Mouse (Mus musculus) adrenal gland, postnatal 10 days (tissue): ENCODE results near the gene Rhbdd3. TPM values are rescaled to one million over a fixed set of nuclear protein-coding genes. Genes with fewer than 3 reads are reported as not detected.

Source experiments
- DNase-seq: peaks from one replicate; pipeline ENCODE4 v3.0.0; 2021; ENCODE audit warnings: mixed read lengths
- long read RNA-seq, 2 experiments: library from polyadenylated mRNA; stranded (forward); transcript quantifications; one replicate each; pipeline ENCODE4 v2.0.0; 2021
- total RNA-seq, 2 experiments: library from RNA; stranded (reverse); gene quantifications; 2 replicates each; pipeline ENCODE4 v1.2.3; 2021

Rhbdd3 gene
- total RNA-seq: 10 to 100 TPM; 18.5 to 24.5 TPM
- long read RNA-seq, experiment 1, transcript Rhbdd3-202 (9 exons, 2,333 nt): major isoform, 17 of 56 reads
- long read RNA-seq, experiment 1, partial matches to known transcripts: 19 of 56 reads
- long read RNA-seq, experiment 1, other reads (novel, unspliced or antisense): 16 of 56 reads
- long read RNA-seq, experiment 2, transcript Rhbdd3-202 (9 exons, 2,333 nt): major isoform, 16 of 33 reads
- long read RNA-seq, experiment 2, partial matches to known transcripts: 10 of 33 reads
- long read RNA-seq, experiment 2, other reads (novel, unspliced or antisense): 7 of 33 reads

DNA sequence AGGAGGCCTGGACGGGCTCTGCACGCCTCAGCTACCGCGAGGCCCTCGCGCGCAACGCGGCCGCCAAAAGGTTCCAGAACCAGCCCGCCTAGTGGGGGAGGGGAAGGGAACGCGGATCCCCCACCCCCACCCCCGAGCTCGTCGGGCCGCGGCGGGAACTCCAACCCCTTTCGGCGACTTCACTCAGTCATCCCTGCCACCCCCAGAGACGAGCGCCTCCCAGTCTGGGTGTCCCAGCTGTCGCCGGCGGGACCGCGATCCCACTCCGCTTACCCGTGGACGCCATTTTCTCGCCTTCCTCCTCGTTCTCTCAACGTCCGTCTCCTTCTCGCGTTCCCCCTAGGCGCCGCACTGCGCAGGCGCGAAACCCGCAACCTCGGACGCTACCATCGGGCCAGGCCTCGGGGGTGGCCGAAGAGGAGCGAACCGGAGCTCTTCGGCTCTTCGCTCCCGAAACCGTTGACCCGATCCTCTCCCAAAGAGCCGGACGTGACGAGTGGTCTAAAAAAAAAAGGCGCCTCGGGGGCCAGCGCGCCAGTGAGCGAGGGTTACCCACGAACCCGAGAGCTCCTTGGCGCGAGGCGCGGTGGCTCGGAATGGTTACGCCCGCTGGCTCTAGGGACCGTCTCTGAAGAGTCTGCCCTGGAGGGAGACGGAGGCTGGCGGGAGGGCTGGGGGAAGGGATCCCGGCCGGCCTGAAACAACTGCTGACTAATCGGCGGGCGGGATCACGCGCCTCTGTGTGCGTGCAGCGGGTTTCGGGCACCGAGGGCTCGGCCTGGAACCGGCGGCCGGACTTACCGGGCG is at the start of gene Rhbdd3, which contains the start of gene Ewsr1:
Rhbdd3 (plus strand) TSS at position 191 of the 807 bp plus-strand sequence.
Ewsr1 (minus strand) TSS at position 531 of the 807 bp plus-strand sequence.
- DNase-seq: peak; percentile 99

DNA sequence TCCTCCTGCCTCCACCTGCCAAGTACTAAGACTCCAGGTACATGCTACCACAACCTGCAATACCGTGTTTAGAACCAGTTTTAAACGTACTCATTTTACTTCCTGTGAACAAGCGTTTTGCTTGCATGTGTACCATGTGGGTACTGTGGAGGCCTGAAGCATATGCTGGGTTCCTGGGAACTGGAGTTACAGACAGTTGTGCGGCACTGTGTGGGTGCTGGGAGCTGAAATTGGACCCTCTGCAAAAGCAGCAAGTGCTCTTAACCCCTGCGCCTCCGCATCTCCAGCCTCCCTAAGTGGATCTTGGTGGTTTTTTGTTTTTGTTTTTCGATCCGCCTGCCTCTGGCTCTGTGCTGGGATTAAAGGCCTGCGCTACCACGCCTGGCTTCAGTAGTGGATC is 47.1 kb upstream of the Rhbdd3 start:
- no peak for DNase-seq

DNA sequence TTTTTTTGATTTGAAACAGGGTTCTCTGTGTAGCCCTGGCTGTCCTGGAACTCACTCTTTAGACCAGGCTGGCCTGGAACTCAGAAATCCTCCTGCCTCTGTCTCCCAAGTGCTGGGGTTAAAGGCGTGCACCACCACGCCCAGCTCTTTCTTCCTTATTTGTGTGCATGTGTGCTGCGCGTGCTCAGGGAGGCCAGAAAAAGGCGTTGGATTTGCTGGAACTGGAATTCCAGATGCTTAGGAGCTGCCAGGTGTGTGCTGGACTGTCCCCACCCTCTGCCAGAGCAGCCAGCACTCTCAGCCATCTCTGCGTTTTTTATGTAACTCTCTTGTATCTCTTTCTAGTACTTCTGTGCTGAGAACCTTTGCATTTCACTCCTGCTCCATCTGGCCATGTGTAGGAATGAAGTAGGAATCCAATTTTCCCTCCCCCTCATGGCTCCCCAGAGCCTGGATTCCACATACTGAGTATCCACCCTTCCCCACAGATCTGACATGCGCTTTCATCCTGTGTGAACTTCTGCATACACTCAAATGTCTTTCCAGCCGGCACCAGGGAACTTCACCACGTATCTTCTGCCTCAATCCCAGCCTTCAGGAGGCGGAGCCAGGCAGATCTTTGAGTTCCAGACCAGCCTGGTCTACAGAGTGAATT is 46.4 kb upstream of the Rhbdd3 start:
- DNase-seq: no peak

DNA sequence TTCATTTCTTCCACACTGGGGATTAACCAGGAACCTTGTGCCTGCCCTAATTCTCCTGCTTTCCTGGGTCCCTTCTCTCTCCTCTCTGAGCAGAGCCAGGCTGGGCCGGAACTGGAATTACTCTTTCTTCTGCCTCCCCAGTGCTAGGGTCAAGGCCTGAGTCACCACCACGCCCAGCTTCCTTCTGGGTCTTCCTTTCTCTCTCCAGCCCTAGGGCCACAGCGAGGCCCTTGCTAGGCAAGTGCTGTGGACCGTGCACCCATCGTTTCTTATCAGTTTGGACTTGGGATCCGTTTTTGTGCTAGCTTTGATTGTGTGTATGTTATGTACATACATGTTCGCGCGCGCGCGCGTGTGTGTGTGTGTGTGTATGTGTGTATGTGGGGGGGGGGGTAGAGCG is 44.6 kb upstream of the Rhbdd3 start:
- no peak for DNase-seq

DNA sequence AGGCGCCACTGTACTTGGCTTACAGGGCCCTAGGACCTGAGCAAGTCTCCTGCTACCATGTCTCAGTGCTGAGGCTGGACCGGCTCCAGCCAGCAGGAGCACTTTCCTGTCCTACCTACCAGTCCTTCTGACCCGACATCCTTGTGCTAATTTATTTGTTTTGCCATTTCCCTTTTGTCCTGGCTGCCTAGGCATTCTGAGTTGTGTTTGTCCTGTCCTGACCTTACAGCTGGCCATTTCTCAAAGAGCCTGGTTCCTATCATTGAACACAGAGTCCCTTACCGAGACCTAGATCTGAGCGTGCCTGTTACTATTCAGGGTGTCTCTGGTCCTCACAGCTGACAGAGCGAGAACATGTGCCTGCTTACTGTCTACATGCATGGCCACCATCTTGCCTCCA is 43.9 kb upstream of the Rhbdd3 start:
- no peak for DNase-seq

DNA sequence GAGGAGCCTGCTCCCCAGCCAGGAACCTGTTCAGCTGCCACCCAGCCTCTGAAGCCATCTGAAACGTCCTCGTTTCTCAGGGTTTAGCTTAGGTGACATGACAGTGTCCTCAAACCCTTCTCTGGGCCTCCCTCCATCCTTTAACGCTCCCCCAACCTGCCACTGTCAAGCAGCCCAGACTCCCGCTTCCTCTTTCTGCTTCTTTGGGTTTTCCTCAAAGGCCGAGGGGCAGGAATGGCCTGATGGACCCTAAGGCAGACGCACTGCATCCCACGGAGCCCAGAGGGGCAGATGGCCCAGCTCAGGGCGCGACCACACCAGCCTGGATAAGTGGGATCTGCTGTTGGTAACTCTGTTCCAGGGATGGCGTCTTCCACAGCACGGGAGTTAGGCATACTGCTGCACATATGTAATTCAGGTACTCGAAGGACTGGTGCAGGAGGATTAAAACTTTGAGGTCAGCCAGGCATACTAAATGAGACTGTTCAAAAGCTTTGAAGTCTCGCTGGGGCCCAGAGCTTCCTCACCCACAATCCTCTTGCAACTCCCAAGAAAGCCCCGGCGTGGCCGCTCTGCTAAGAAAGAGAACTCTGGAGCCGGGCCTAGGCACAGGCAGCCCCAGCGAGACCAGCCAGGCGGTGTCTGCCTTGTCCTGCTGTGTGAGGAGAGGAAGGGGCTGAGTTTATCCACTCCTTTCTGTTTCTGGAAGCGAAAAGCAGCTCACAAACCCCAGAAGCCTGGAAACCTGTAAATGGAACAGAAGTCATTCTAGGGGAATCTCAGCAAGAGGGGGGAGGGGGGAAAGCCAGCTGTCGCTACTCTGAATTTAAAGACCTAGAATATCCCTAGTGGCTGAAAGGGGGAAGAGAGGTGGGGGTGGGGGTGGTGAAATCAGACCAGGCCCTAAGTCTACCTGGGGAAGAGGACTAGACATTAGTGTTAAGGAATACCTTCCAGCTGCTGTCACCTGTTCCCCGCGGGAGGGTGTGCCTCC is 42.5 kb upstream of the Rhbdd3 start:
- no peak for DNase-seq

DNA sequence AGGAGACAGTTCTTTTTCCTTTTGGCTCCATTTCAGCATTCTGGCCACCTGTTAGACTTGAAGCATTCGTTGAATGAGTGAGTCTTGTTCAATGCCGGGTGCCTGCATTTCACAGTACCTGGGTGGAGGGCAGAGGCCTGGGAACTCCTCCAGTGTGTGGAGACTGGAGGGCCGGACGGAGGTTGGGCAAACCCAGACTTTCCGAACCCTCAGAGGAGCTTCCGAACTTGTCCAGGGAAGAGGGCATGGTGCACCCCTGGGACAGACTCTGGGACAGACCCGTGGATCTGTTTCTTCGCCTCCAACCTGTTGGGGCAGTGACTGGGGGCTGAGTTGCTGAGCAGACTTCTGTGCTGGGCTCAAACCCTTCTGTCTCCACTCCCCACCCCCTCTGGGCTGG is 41.7 kb upstream of the Rhbdd3 start:
- no peak for DNase-seq

DNA sequence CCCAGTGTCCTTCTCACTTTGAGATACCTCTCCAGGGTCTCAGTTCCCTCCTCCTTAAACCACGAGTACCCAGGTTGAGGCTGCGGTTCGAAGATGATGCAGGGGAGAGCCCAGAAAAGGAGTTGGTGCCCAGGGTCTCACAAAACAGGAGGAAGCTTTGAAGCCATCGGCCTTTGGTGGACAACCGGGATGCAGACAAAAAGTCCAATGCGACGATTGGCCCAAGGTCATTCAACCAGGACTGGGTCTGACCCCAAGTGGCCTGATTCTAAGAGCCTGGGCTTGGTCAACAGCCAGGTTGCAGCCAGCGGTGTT is 41.2 kb upstream of the Rhbdd3 start:
- no peak for DNase-seq

DNA sequence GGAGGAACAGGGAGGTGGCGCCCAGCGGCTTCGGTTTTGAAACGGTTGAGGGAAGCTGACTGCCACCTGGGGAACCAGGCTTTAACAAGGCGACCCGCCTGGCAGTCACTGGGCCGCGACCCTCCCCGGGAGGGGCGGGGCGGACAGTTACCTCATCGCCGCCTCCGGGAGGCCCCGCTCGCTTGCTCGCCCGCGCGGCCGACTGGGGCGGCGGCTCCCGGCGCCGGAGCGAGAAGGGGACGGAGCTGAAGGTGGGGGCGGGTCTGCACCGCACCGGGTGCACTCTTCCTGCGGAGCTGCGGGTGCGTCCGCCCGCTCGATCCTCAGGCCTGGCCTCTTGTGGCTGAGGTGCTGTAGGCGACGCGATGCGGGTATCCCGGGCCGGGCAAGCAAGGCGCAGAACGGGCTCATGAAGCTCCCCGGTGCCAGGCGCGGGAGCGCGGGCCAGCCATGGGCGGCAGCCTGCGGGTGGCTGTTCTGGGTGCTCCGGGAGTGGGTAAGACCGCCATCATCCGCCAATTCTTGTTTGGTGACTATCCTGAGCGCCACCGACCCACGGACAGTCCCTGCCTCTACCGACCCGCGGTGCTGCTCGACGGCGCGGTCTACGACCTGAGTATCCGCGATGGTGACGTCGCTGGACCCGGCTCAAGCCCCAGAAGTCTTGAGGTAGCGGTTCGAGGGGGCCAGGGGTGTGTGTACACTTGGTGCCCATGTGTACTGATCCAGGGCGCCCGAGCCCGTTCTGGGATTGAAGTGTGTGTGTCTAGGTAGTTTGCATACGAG is 40.7 kb upstream of the Rhbdd3 start, which contains the start of gene Rasl10a:
Rasl10a (plus strand) TSS at position 273 of the 786 bp plus-strand sequence.
- peak; percentile 64 for DNase-seq

DNA sequence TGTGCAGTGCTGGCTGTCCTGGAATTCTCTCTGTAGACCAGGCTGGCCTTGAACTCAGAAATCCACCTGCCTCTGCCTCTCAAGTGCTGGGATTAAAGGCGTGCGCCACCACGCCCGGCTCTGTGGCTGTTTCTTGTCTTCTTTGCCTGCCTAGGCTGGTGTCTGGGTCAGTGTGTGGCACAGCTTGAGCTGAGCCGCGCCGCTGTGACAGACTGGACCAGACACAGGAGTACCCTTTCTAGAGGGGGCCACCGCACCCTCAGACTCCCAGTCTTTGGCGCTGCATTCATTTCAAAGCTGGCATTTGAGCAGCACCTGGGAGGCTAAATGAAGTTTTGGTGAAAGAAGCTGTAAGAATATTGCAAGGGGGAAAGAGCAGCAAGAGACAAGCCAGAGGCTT is 39.9 kb upstream of the Rhbdd3 start:
- DNase-seq: no peak

DNA sequence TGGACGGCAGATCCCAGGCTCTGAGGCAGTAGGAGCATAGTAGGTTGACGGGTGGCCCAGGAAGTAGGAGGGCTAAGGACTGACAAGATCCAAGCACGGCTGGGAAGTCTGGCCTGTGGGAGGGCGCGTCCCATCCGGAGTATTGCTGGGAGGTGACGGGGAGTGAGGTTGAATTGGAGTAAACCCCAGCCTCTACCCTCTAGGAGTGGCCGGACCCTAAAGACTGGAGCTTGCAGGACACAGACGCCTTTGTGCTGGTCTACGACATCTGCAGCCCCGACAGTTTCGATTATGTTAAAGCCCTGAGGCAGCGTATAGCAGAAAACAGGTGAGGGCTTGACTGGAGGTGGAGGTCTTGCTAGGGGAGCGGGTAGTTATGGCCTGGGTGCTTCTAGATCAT is 39.5 kb upstream of the Rhbdd3 start:
- DNase-seq: no peak

DNA sequence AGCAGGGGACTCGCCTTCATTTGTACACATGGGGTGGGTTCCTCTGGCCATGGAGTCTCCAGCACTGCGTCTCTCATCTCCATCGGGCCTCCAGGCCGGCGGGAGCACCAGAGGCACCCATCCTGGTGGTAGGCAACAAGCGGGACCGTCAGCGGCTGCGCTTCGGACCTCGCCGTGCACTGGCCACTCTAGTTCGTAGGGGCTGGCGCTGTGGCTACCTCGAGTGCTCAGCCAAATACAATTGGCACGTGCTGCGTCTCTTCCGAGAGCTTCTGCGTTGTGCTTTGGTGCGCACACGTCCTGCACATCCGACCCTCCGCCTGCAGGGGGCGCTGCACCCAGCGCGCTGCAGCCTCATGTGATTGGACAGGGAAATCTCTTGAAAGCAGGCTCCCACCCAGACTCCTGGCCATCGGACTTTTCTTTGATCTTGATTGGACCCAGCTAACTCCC is 39.0 kb upstream of the Rhbdd3 start:
- peak; percentile 58 for DNase-seq

DNA sequence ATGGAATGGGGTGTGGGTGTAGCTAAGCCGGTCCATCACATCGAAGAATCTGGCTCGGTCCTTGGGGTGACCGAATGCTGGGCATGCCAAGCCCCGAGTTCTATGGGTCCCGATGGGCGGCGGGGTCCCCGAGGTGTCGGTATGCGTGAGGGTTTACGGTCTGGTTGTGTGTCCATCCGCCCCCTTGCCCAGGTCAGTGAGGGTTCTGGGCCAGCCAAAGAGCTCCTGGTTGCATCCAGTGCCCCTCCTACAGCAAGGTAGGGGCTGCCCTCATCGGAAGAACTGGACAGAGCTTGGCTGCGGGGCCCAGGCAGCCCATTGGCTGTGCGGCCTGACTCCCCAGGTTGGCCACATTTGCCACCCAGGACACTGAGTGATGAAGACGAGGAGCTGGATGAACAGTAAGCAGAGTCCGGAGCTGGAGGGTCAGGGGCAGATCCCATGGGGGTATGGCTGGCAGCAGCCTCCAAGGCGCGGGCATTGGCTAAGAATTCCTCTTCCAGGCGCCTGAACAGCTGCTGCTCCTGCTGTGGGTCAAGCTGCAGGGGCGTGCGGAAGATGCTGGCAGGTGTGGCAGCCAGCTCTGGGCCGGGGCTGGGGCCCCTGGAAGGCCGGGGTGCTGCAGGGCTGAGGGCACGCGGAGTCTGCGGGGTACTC is 37.8 kb upstream of the Rhbdd3 start:
- peak; percentile 38 for DNase-seq

DNA sequence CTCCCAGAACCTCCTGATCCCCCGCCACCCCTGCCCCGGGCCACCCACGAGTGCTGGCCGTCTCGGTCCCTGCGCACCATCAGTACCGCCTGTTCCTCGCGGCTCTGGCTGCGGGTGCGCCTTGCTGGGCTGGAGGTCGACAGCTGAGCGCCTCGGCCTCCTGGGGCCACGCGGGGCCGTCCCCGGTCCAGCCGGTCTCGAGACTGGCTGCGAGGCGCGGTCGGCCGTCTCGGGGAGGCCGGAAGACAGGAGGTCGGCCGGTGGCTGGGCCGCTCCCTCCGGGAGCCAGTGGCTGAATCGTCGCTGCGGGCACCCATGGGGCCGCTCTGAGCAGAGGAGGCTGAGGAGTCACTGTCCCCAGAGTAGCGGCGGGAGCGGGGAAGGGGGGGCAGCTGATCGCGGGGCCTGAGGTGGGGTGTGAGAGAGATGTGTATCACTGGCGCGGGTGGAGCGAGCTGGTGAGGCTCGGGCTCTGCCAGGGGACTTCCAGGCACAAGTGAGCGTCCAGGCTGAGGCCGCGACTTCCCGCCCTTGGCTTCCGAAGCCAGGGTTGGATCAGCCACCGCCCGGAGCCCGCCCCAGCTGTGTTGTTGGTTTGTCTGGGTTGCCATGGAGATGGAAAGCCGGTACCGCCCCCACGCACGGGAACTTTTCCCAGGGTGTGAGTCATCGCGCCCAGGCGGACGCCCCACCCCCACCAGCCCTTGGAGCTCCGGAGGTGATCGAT is 37.1 kb upstream of the Rhbdd3 start:
- peak; percentile 97 for DNase-seq

DNA sequence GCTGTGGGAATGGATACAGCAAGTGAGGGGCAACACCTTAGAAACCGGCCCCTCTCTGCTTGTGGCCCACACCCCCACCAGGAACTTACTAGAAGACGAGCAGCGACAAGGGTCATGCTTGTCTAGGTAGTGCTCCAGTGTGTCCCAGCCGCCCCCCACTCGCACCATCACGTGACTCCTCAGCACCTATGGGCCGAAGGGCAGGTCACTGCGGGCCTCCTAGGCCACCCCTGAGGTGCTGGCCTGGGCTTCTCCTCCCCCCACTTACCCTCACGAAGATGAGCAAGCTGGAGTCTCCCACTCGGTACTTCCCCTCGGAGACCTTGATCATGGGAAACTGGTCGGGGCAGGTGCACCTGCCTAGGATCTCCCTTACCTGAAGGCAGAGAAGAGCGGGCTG is 36.4 kb upstream of the Rhbdd3 start:
- DNase-seq: no peak

DNA sequence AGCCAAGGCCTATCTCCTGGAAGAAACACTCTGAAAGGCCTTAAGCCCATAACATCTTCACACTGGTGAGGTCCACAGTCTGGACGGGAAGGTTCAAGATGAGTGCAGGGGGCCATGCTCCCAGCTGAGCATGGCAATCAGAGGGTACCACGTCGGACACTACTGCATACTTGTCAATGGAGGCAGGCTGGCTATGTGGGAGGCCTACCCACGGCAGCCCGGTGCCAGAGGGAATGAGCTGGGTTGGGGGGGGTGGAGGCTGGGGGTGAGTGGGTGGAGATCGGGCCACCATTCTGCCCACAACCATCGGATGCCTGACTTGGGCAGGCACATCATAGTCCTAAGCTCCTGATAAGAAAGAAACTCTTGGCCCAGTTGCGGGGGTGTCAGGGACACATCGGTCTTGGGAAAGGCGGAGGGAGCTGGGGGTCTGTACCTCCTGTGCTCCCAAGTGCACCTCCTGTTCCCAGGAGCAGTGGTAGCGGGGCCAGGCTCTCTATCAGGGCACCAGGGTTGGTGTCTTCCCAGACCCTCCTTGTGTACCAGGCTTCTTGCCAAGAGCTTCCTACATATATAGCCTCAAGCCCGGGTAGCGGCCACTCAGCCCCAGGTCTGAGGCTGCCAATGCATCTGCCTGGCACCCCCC is 35.7 kb upstream of the Rhbdd3 start:
- no peak for DNase-seq

DNA sequence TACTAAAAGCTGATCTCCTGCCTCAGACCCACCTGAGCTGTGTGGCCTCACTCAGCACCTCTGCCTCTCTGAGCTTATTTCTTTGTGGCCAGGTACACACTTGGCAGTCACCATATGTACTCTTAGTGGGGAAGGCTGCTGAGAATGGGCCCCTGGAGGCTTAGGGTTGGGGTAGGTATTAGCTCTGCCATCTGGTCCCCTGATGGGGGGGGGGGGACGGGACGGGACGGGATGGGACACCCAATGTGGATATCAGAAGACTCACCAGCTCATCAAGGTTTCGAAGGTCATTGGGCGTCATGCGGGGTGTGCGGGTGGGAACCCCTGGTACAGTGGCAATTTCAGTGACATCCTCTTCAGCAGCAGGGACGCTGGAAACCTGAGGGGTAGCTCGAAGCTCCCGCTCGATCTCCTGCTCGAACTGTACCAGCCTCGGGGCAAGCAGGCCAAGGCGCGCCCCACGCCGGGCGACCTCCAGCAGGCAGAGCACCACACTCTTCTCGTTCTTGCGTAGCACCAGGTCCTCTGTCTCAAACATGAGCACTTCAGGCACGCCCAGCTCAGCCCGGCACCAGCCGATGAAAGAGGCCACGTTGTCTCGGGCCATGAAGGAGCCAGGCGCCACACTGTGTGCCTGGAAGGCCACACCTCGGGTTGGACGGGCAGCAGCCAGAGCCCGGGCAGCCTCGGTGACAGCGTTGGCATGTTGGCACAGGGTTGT is 35.0 kb upstream of the Rhbdd3 start:
- no peak for DNase-seq

DNA sequence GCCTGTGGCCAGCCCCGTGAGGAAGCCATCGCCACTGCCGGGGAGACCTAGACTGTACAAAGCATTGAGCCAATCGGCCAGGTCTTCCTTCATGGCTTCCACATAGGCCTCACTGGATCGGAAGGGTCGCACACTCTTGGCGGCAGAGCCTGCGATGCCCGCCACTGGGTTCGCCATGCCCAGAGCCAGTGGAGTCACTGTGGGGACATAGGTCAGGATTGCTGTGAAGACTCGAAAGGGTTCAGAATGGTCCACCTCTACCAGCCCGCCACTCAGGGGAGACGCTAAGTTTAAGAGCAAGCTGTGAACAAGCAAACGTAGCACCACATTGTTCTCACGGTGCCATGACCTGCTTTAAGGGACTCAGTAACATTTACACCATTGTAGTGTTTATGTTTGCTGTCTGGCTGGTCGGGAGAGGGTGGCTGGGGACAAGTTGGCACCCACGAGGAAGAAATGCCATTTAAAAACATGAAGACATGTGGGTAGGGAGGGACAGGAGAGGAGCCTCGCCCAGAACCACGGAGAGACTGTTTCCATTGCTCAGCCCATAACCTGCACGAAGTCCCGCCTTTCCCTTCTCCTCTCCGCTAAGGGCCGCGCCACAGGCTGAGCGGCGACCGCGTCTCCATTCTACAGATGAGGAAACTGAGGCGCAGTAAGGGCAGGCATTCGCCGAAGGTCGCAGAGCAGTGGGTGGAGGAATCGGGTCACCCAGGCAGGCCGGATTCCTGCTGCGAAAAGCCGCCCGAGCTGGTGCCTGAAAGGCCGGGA is 34.3 kb upstream of the Rhbdd3 start:
- DNase-seq: no peak
